Mouse (Mus musculus) hindbrain, embryonic 11.5 days (tissue): ENCODE data around the gene Tnni1. TPM values are rescaled to one million over a fixed set of nuclear protein-coding genes. Genes with fewer than 3 reads are reported as not detected.
A peak's percentile ranks its signal among the peaks of the same experiment; 100 is the strongest.

Experiments
- ATAC-seq: fragments of 200-750 bp; cut with Nextera tagmentation; 2 replicates; pipeline ENCODE4 v1.8.0; 2017; ENCODE audit warnings: mild to moderate bottlenecking, moderate TSS enrichment, moderate library complexity; ENCODE audit not compliant: low FRiP score
- DNase-seq: peaks from one replicate; pipeline ENCODE4 v3.0.0-alpha.2; 2015; ENCODE audit warnings: low spot score
- H3K27ac ChIP-seq: fragments of 300-500 bp; sonication (generic); 2 replicates; pipeline ENCODE4 v1.5.1; 2014; ENCODE audit warnings: mild to moderate bottlenecking, low read depth, low read length
- H3K27me3 ChIP-seq: fragments of 300-500 bp; sonication (generic); 2 replicates; pipeline ENCODE4 v1.6.1; 2014; ENCODE audit warnings: mild to moderate bottlenecking, low read length, moderate library complexity, mixed read lengths; ENCODE audit not compliant: control insufficient read depth, insufficient read depth
- H3K36me3 ChIP-seq: fragments of 300-500 bp; sonication (generic); 2 replicates; pipeline ENCODE4 v1.6.1; 2014; ENCODE audit warnings: mild to moderate bottlenecking, low read length, moderate library complexity, mixed read lengths; ENCODE audit not compliant: control insufficient read depth, insufficient read depth
- H3K4me1 ChIP-seq: fragments of 300-500 bp; sonication (generic); replicated peaks from 2 replicates; pipeline ENCODE4 v1.6.1; 2014; ENCODE audit warnings: low read length, mixed read lengths; ENCODE audit not compliant: control insufficient read depth, insufficient read depth
- H3K4me2 ChIP-seq: fragments of 300-500 bp; sonication (generic); replicated peaks from 2 replicates; pipeline ENCODE4 v1.6.1; 2014; ENCODE audit warnings: mild to moderate bottlenecking, low read depth, low read length
- H3K4me3 ChIP-seq: fragments of 300-500 bp; sonication (generic); 2 replicates; pipeline ENCODE4 v1.5.1; 2014; ENCODE audit warnings: low read depth, low read length
- H3K9ac ChIP-seq: fragments of 300-500 bp; sonication (generic); 2 replicates; pipeline ENCODE4 v1.6.1; 2014; ENCODE audit warnings: low read depth, low read length
- H3K9me3 ChIP-seq: fragments of 300-500 bp; sonication (generic); 2 replicates; pipeline ENCODE4 v1.6.1; 2016; ENCODE audit warnings: low read length; ENCODE audit not compliant: control insufficient read depth
- WGBS: fragments of 180-500 bp; shearing (Covaris S2); extraction: QIAGEN DNeasy Blood & Tissue Kit; methylation state at CpG from one replicate; pipeline ENCODE4 v1.1.7; 2014; 5-methylcytosine and 5-hydroxymethylcytosine counted together
- polyA plus RNA-seq: library from polyadenylated mRNA; unstranded; fragments of >200 nt; fragmentation: Nextera tagmentation; extraction: Ambion mirVana; gene quantifications from 2 replicates; pipeline ENCODE4 v1.2.1, GENCODE M21; 2014

Gene Tnni1
- polyA plus RNA-seq, 1 experiment from 2014 or later, result 6.0 TPM

DNA sequence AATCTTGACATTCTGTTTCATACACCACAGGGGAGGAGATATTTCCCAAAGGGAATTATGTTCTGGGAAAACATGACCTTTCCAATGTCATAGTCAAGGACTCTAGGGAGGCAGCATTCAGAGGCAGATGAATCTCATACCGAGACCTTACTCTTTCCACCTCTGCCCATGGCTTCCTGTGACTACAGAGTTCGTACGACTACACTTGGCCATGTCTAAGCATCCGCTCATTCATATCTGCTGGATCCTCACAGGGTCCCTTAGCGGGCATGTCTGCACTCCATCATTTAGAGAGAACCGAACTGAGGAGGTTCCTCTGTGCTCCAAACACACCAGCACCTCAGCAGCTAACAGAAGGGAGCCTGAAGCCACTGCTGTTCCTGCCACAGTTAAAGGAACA is 59.8 kb downstream of the Tnni1 start:
- DNase-seq, result no peak

DNA sequence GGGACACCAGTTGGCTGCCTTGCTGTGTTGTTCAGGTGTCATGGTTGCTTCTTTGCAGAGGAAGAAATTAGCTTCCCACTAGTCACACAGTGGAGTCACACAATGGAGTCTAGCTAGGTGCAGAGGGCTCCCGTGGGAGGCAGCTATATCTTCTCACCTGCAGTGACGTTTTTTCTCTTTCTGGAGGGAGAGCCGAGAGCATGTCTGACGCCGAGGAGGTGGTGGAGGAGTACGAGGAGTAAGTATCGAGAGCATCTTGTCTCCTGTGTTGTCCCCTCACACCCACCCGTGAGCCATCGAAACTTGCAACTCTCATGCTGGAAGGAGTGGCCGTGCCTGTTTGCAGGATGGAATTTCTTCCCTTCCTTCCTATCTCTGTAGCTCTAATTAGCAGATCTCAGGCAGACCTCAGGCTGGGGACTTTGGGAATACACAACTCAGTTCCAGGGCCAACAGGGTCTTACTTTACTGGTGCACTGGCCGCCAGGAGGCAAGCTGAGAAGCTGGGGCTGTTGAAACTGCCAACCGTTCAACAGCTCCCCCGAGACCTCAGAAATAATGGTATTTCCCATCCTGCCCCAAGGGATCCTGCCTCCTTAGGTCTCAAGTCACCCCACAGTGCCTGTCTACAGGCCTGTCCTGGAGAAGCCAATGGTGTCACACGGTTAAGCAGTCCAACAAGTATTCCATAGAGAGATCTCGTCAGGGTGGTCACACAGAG is 61.6 kb downstream of the Tnni1 start:
- 75% methylated on average over 15 of the region's 15 CpGs for WGBS
- Histone ChIP-seq H3K27ac (no peak overlapping the region), H3K9me3 (no peaks in the 10 kb centered on the region), H3K36me3 (no peaks in the 10 kb centered on the region), H3K4me3 (no peak overlapping the region), H3K4me2 (no peak overlapping the region), H3K9ac (no peak overlapping the region), H3K27me3 (no peaks in the 10 kb centered on the region), H3K4me1 (no peaks in the 10 kb centered on the region)
- ATAC-seq (no peak), DNase-seq (no peak)

More for the DNA sequence above, 59.8 kb downstream of the Tnni1 start:
- H3K4me2 ChIP-seq, result no peak overlapping the region
- H3K4me1 ChIP-seq, result no peaks in the 10 kb centered on the region
- no peak overlapping the region for H3K4me3 ChIP-seq
- H3K36me3 ChIP-seq, result no peaks in the 10 kb centered on the region
- H3K9ac ChIP-seq, result no peak overlapping the region
- H3K27ac ChIP-seq, result no peak overlapping the region
- no peaks in the 10 kb centered on the region for H3K27me3 ChIP-seq
- ATAC-seq, result no peak
- WGBS, result 90% methylated on average over 6 of the region's 6 CpGs
- no peaks in the 10 kb centered on the region for H3K9me3 ChIP-seq

GRCm38 (mm10) chr1:135843519-135844262 is 64.5 kb downstream of the Tnni1 start:
- WGBS, result 87% methylated on average over 10 of the region's 10 CpGs
- H3K4me3 ChIP-seq, result no peak overlapping the region
- H3K27me3 ChIP-seq, result no peaks in the 10 kb centered on the region
- H3K9me3 ChIP-seq, result no peaks in the 10 kb centered on the region
- DNase-seq, result no peak
- no peaks in the 10 kb centered on the region for H3K4me1 ChIP-seq
- no peak overlapping the region for H3K27ac ChIP-seq
- ATAC-seq, result no peak
- no peak overlapping the region for H3K9ac ChIP-seq
- no peak overlapping the region for H3K4me2 ChIP-seq
- no peaks in the 10 kb centered on the region for H3K36me3 ChIP-seq

DNA sequence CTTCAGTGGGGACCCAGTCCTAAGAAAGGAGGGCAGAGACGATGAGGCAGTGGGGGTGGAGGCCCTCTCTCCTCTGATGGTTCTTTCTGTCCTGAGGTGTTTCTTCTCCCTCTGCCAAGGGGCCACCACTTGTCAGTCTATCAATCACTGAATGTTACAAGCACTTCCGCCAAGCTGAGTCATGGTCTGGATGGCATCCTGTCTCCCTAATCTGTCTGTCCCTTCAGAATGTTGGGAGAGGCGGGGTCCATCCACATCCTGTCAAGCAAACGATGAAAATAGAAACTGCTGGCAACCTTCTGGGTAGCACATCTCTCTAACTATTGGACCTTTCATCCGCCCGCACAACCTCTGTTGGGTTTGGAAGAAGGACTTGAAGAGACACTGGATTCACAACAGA is 65.2 kb downstream of the Tnni1 start:
- Histone ChIP-seq H3K4me3 (no peak overlapping the region), H3K9me3 (no peaks in the 10 kb centered on the region), H3K27ac (no peak overlapping the region), H3K36me3 (no peaks in the 10 kb centered on the region), H3K4me1 (no peaks in the 10 kb centered on the region), H3K27me3 (no peaks in the 10 kb centered on the region), H3K9ac (no peak overlapping the region), H3K4me2 (no peak overlapping the region)
- DNase-seq (no peak), ATAC-seq (no peak)
- 82% methylated on average over 6 of the region's 6 CpGs for WGBS

- WGBS, result 78% methylated on average over 5 of the region's 5 CpGs
- H3K9ac ChIP-seq, result no peak overlapping the region
- H3K4me2 ChIP-seq, result no peak overlapping the region
- no peak overlapping the region for H3K27ac ChIP-seq
- no peak for ATAC-seq
- no peaks in the 10 kb centered on the region for H3K9me3 ChIP-seq
- H3K36me3 ChIP-seq, result no peaks in the 10 kb centered on the region
- no peak for DNase-seq
- no peaks in the 10 kb centered on the region for H3K27me3 ChIP-seq
- no peaks in the 10 kb centered on the region for H3K4me1 ChIP-seq
- no peak overlapping the region for H3K4me3 ChIP-seq
Measured at GRCm38 (mm10) chr1:135846632-135847031, 67.4 kb downstream of the Tnni1 start.

DNA sequence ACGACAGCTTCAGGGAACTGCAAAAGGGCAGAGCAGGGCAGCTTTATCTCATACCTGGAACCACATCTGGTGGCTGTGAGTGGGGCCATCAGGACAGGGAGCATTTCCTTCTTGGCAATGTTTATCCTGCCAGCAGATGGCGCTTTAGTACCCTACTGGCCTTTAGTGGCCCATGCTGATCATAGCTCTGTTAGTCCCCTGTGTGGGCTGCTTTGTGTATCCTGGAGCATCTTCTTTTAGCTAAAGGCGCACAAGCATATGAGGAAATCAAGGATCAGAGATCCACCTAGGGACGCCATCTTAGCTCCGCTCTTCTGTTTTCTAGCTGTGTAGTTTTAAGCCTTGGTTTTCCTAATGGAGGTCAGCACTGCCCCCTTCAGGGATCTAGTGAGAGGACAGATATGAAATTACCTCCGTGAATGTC is 67.9 kb downstream of the Tnni1 start:
- WGBS, result 31% methylated on average over 6 of the region's 6 CpGs
- Histone ChIP-seq H3K4me3 (no peak overlapping the region), H3K9me3 (no peaks in the 10 kb centered on the region), H3K4me1 (no peaks in the 10 kb centered on the region; the same call in 1 of the 2 replicates), H3K27me3 (no peaks in the 10 kb centered on the region), H3K9ac (no peak overlapping the region), H3K36me3 (no peaks in the 10 kb centered on the region), H3K27ac (no peak overlapping the region), H3K4me2 (no peak overlapping the region)
- DNase-seq (peak; percentile 75), ATAC-seq (no peak)

GRCm38 (mm10) chr1:135847611-135848351 is 68.5 kb downstream of the Tnni1 start:
- Histone ChIP-seq H3K36me3 (no peaks in the 10 kb centered on the region), H3K9me3 (no peaks in the 10 kb centered on the region), H3K4me2 (no peak overlapping the region), H3K4me1 (peaks cover 4% of the 10 kb centered on the region; the same call in 1 of the 2 replicates), H3K27ac (no peak overlapping the region), H3K4me3 (no peak overlapping the region), H3K9ac (no peak overlapping the region), H3K27me3 (no peaks in the 10 kb centered on the region)
- WGBS, result 88% methylated on average over 17 of the region's 17 CpGs
- no peak for DNase-seq
- ATAC-seq, result no peak

GRCm38 (mm10) chr1:135850722-135851512 is 71.7 kb downstream of the Tnni1 start:
- no peak overlapping the region for H3K9ac ChIP-seq
- 64% methylated on average over 12 of the region's 12 CpGs for WGBS
- ATAC-seq, result no peak
- H3K27ac ChIP-seq, result no peak overlapping the region
- H3K27me3 ChIP-seq, result no peaks in the 10 kb centered on the region
- no peaks in the 10 kb centered on the region for H3K36me3 ChIP-seq
- DNase-seq, result peak; percentile 35
- no peak overlapping the region for H3K4me2 ChIP-seq
- no peak overlapping the region for H3K4me3 ChIP-seq
- no peaks in the 10 kb centered on the region for H3K9me3 ChIP-seq
- peaks cover 6% of the 10 kb centered on the region; the same call in 1 of the 2 replicates for H3K4me1 ChIP-seq
